ENCODE assay signal across 21 mouse cellular contexts in genomic region chr12:70890405-70890804, GRCm38 (mm10). TPM values are rescaled to one million over a fixed set of nuclear protein-coding genes. Genes with fewer than 3 reads are reported as not detected.
DNase-seq lines count a peak whose midpoint lies in the region; ATAC-seq and TF ChIP-seq lines count a peak whose summit lies in the region.
"Had no signal": no experiment of that assay in that cellular context is flagged by ENCODE, and none has a peak within 500 bp of the region (broad histone marks: within the 10 kb centered on the region; RNA-seq: fewer than 3 reads in every experiment).

No protein-coding gene starts in this region.

- TF ChIP-seq CTCF in embryonic fibroblast, embryonic 13.5 days (IDR thresholded peaks at IDR 0.05; ENCODE audit: borderline replicate concordance, insufficient read depth, low read length), result no peak

- no peak for ATAC-seq in hindbrain, embryonic 14.5 days (ENCODE audit: low FRiP score)
- ATAC-seq in midbrain, embryonic 11.5 days (ENCODE audit: low FRiP score), result peak; percentile 78
- ATAC-seq in midbrain, embryonic 16.5 days, result no peak
- ATAC-seq: forebrain, embryonic 14.5 days; forebrain, postnatal 0 days had no signal

- no peaks in the 10 kb centered on the region for H3K27me3 ChIP-seq in hindbrain, embryonic 10.5 days (ENCODE audit: insufficient read depth, poor library complexity, severe bottlenecking)
- H3K27me3 ChIP-seq in hindbrain, embryonic 14.5 days (ENCODE audit: control insufficient read depth, insufficient read depth, low read length), result no peaks in the 10 kb centered on the region
- peaks cover 10% of the 10 kb centered on the region for H3K27me3 ChIP-seq in midbrain, embryonic 11.5 days (ENCODE audit: control insufficient read depth, insufficient read depth, low read length)
- no peaks in the 10 kb centered on the region for H3K27me3 ChIP-seq in midbrain, embryonic 16.5 days (ENCODE audit: control insufficient read depth, insufficient read depth, low read depth, low read length)
- H3K27me3 ChIP-seq: embryonic facial prominence, embryonic 13.5 days; embryonic facial prominence, embryonic 15.5 days; forebrain, embryonic 12.5 days had no signal

- TF ChIP-seq POLR2A in embryonic fibroblast, embryonic 13.5 days (IDR thresholded peaks at IDR 0.05; ENCODE audit: low read depth, low read length), result no peak

- no peak for DNase-seq in hindbrain, embryonic 10.5 days (ENCODE audit: low spot score)
- no peak for DNase-seq in hindbrain, embryonic 14.5 days (ENCODE audit: low spot score)
- peak; percentile 86 for DNase-seq in midbrain, embryonic 11.5 days (ENCODE audit: low spot score, missing footprints)
- no peak for DNase-seq in thymus, postnatal 10 days (ENCODE audit: low spot score in 2 of 2)
- DNase-seq: adrenal gland, adult 2 months; adrenal gland, postnatal 10 days; adrenal gland, postnatal 25 days; cerebellum, adult 11 months; cerebellum, adult 18-20 months; cerebellum, adult 8-10 months; cerebellum, adult 9-11 months; cerebellum, postnatal 14 days; cerebellum, postnatal 36 days; embryo, embryonic 11 days; forebrain, postnatal 0 days had no signal

- peaks cover 8% of the 10 kb centered on the region; the same call in 1 of the 2 replicates for H3K4me1 ChIP-seq in hindbrain, embryonic 10.5 days (replicated peaks)
- no peaks in the 10 kb centered on the region for H3K4me1 ChIP-seq in hindbrain, embryonic 14.5 days (replicated peaks; ENCODE audit: control insufficient read depth, insufficient read depth, low read length)
- H3K4me1 ChIP-seq in midbrain, embryonic 11.5 days (ENCODE audit: control insufficient read depth, insufficient read depth, low read length), result peaks cover 12% of the 10 kb centered on the region
- H3K4me1 ChIP-seq in midbrain, embryonic 16.5 days (ENCODE audit: control insufficient read depth, insufficient read depth, low read length), result no peaks in the 10 kb centered on the region
- H3K4me1 ChIP-seq in embryonic fibroblast, embryonic 13.5 days (ENCODE audit: control insufficient read depth, insufficient read depth, low read length), result peaks cover 10% of the 10 kb centered on the region
- H3K4me1 ChIP-seq: embryonic facial prominence, embryonic 15.5 days; forebrain, embryonic 12.5 days had no signal

- H3K27ac ChIP-seq in hindbrain, embryonic 10.5 days, result 0 out of 2 replicates have a peak overlapping the region, but pooled peaks have one; percentile 40
- H3K27ac ChIP-seq in hindbrain, embryonic 14.5 days, result no peak overlapping the region
- H3K27ac ChIP-seq in midbrain, embryonic 11.5 days (ENCODE audit: low read depth, low read length), result no peak overlapping the region
- no peak overlapping the region for H3K27ac ChIP-seq in midbrain, embryonic 16.5 days (ENCODE audit: low read length)
- peak overlapping the region; percentile 76 for H3K27ac ChIP-seq in embryonic fibroblast, embryonic 13.5 days (ENCODE audit: insufficient read depth, low read length)
- H3K27ac ChIP-seq: embryonic facial prominence, embryonic 13.5 days; embryonic facial prominence, embryonic 15.5 days; forebrain, embryonic 12.5 days had no signal

- 65% methylated on average over 5 of the region's 5 CpGs for WGBS in hindbrain, embryonic 10.5 days
- WGBS in hindbrain, embryonic 14.5 days, result 59% methylated on average over 5 of the region's 5 CpGs
- 39% methylated on average over 5 of the region's 5 CpGs for WGBS in midbrain, embryonic 11.5 days
- 56% methylated on average over 5 of the region's 5 CpGs for WGBS in midbrain, embryonic 16.5 days

- H3K9ac ChIP-seq in hindbrain, embryonic 14.5 days, result no peak overlapping the region
- H3K9ac ChIP-seq in midbrain, embryonic 11.5 days (ENCODE audit: low read length), result no peak overlapping the region
- no peak overlapping the region for H3K9ac ChIP-seq in midbrain, embryonic 16.5 days (ENCODE audit: low read depth, low read length)
- H3K9ac ChIP-seq: embryonic facial prominence, embryonic 13.5 days; embryonic facial prominence, embryonic 15.5 days; forebrain, embryonic 12.5 days; forebrain, postnatal 0 days had no signal

- H3K36me3 ChIP-seq in hindbrain, embryonic 10.5 days, result peaks cover 67% of the 10 kb centered on the region
- H3K36me3 ChIP-seq in hindbrain, embryonic 14.5 days (replicated peaks; ENCODE audit: control insufficient read depth, insufficient read depth), result peaks cover 38% of the 10 kb centered on the region
- no peaks in the 10 kb centered on the region; the same call in 1 of the 2 replicates for H3K36me3 ChIP-seq in midbrain, embryonic 11.5 days (ENCODE audit: control insufficient read depth, insufficient read depth, low read length)
- 0 out of 2 replicates have a peak, but pooled peaks cover 6% of the 10 kb centered on the region for H3K36me3 ChIP-seq in midbrain, embryonic 16.5 days (ENCODE audit: control insufficient read depth, insufficient read depth, low read length)

- H3K9me3 ChIP-seq in hindbrain, embryonic 10.5 days, result no peaks in the 10 kb centered on the region
- no peaks in the 10 kb centered on the region for H3K9me3 ChIP-seq in hindbrain, embryonic 14.5 days (ENCODE audit: control insufficient read depth, low read length)
- no peaks in the 10 kb centered on the region for H3K9me3 ChIP-seq in midbrain, embryonic 11.5 days (ENCODE audit: control insufficient read depth, low read length)
- no peaks in the 10 kb centered on the region for H3K9me3 ChIP-seq in midbrain, embryonic 16.5 days (replicated peaks; ENCODE audit: control insufficient read depth, low read length, poor library complexity, severe bottlenecking)
- H3K9me3 ChIP-seq: embryonic facial prominence, embryonic 13.5 days; embryonic facial prominence, embryonic 15.5 days; forebrain, embryonic 12.5 days had no signal

- H3K4me2 ChIP-seq in hindbrain, embryonic 14.5 days (replicated peaks), result no peak overlapping the region
- no peak overlapping the region for H3K4me2 ChIP-seq in midbrain, embryonic 11.5 days
- H3K4me2 ChIP-seq in midbrain, embryonic 16.5 days (ENCODE audit: low read length), result no peak overlapping the region
- H3K4me2 ChIP-seq: embryonic facial prominence, embryonic 13.5 days; embryonic facial prominence, embryonic 15.5 days; forebrain, embryonic 12.5 days had no signal

- no peak overlapping the region for H3K4me3 ChIP-seq in hindbrain, embryonic 10.5 days
- H3K4me3 ChIP-seq in hindbrain, embryonic 14.5 days (replicated peaks; ENCODE audit: low read length), result no peak overlapping the region
- H3K4me3 ChIP-seq in midbrain, embryonic 11.5 days (ENCODE audit: low read depth, low read length), result no peak overlapping the region
- no peak overlapping the region for H3K4me3 ChIP-seq in midbrain, embryonic 16.5 days (ENCODE audit: low read depth, low read length)
- no peak overlapping the region for H3K4me3 ChIP-seq in embryonic fibroblast, embryonic 13.5 days (ENCODE audit: insufficient read depth, low read length)
- H3K4me3 ChIP-seq: embryonic facial prominence, embryonic 13.5 days; embryonic facial prominence, embryonic 15.5 days; forebrain, embryonic 12.5 days had no signal

RNA-seq across cellular contexts. Expression of gene Actr10, which starts 47.3 kb away (rescaled TPM):
- polyA plus RNA-seq in hindbrain, embryonic 10.5 days (2016; fragmentation: Nextera tagmentation; extraction: Ambion mirVana), result 210 and 229 TPM in 2 replicates
- polyA plus RNA-seq in hindbrain, embryonic 14.5 days (2014; fragmentation: Nextera tagmentation; extraction: Ambion mirVana), result 220 and 224 TPM in 2 replicates
- 275 and 291 TPM in 2 replicates for polyA plus RNA-seq in midbrain, embryonic 11.5 days (2014; fragmentation: Nextera tagmentation; extraction: Ambion mirVana)
- 180 and 188 TPM in 2 replicates for polyA plus RNA-seq in midbrain, embryonic 16.5 days (2015; fragmentation: Nextera tagmentation; extraction: Ambion mirVana)
- polyA plus RNA-seq in embryonic fibroblast, embryonic 13.5 days (2011; ENCODE audit: insufficient read length, low read depth, missing spikeins), result 230 and 238 TPM in 2 replicates

Comparison
In these comparisons a context has a peak if more than half of its experiments do, and no peak if none do; other contexts are left out.
1. H3K27ac ChIP-seq: peak in hindbrain, embryonic 10.5 days (single experiment) and embryonic fibroblast, embryonic 13.5 days (single experiment); none in hindbrain, embryonic 14.5 days (single experiment), midbrain, embryonic 11.5 days (single experiment) and midbrain, embryonic 16.5 days (single experiment).